Mouse (Mus musculus): ENCODE measurements around the gene Ncoa7. TPM values are rescaled to one million over a fixed set of nuclear protein-coding genes. Genes with fewer than 3 reads are reported as not detected.
A peak's percentile ranks its signal among the peaks of the same experiment; 100 is the strongest.

Gene Ncoa7
- polyA plus RNA-seq, 1 experiment from 2014 or later = 12.2 TPM

GRCm38 (mm10) chr10:30842643-30843437 is 39.7 kb upstream of the Ncoa7 start, which contains the start of gene Hey2:
Gene Hey2, minus strand, starts transcription at chr10:30842801.
- H3K27me3 ChIP-seq (ENCODE audit: control insufficient read depth, insufficient read depth, low read length) = no peaks in the 10 kb centered on the region; the same call in 1 of the 2 replicates
- DNase-seq (ENCODE audit: low spot score) (peak; percentile 99), ATAC-seq (ENCODE audit: low FRiP score, low TSS enrichment) (peak; percentile 100)
- no peaks in the 10 kb centered on the region for H3K4me1 ChIP-seq (replicated peaks; ENCODE audit: control insufficient read depth, insufficient read depth)
- no peak for TF ChIP-seq CTCF (IDR thresholded peaks at IDR 0.05; ENCODE audit: low read depth)
- no peak for TF ChIP-seq EP300 (optimal IDR thresholded peaks at IDR 0.05)
- H3K27ac ChIP-seq (replicated peaks) = no peak within 1 kb of the TSS
- peak within 1 kb of the TSS; percentile 51 for H3K4me3 ChIP-seq (ENCODE audit: low read depth, low read length)
- H3K9me3 ChIP-seq (ENCODE audit: control insufficient read depth, low read length) = no peaks in the 10 kb centered on the region
- no peaks in the 10 kb centered on the region for H3K36me3 ChIP-seq (ENCODE audit: control insufficient read depth, insufficient read depth, low read length)
- H3K4me2 ChIP-seq (replicated peaks; ENCODE audit: low read depth) = peak within 1 kb of the TSS; percentile 79
- under 1% methylated on average over 63 of the region's 70 CpGs for WGBS
- H3K9ac ChIP-seq (ENCODE audit: low read length) = peak within 1 kb of the TSS; percentile 8; the same call in 1 of the 2 replicates

- no peak overlapping the region for H3K27ac ChIP-seq (replicated peaks)
- TF ChIP-seq EP300 (optimal IDR thresholded peaks at IDR 0.05) (no peak), CTCF (IDR thresholded peaks at IDR 0.05; ENCODE audit: low read depth) (no peak)
- no peak for DNase-seq (ENCODE audit: low spot score)
- H3K36me3 ChIP-seq (ENCODE audit: control insufficient read depth, insufficient read depth, low read length) = no peaks in the 10 kb centered on the region
- WGBS = under 1% methylated on average over 29 of the region's 29 CpGs
- no peaks in the 10 kb centered on the region; the same call in 1 of the 2 replicates for H3K27me3 ChIP-seq (ENCODE audit: control insufficient read depth, insufficient read depth, low read length)
- peak; percentile 6; the same call in 1 of the 2 replicates for ATAC-seq (ENCODE audit: low FRiP score, low TSS enrichment)
- peak overlapping the region; percentile 8; the same call in 1 of the 2 replicates for H3K9ac ChIP-seq (ENCODE audit: low read length)
- H3K4me1 ChIP-seq (replicated peaks; ENCODE audit: control insufficient read depth, insufficient read depth) = no peaks in the 10 kb centered on the region
- peak overlapping the region; percentile 51 for H3K4me3 ChIP-seq (ENCODE audit: low read depth, low read length)
- H3K9me3 ChIP-seq (ENCODE audit: control insufficient read depth, low read length) = no peaks in the 10 kb centered on the region
- peak overlapping the region; percentile 79 for H3K4me2 ChIP-seq (replicated peaks; ENCODE audit: low read depth)
Observed at GRCm38 (mm10) chr10:30842228-30842627, 39.1 kb upstream of the Ncoa7 start.

- no peak overlapping the region; the same call in 1 of the 2 replicates for H3K4me3 ChIP-seq (ENCODE audit: low read depth, low read length)
- no peaks in the 10 kb centered on the region for H3K9me3 ChIP-seq (ENCODE audit: control insufficient read depth, low read length)
- 75% methylated on average over 5 of the region's 5 CpGs for WGBS
- ATAC-seq (ENCODE audit: low FRiP score, low TSS enrichment) = no peak
- no peak for DNase-seq (ENCODE audit: low spot score)
- H3K27me3 ChIP-seq (ENCODE audit: control insufficient read depth, insufficient read depth, low read length) = no peaks in the 10 kb centered on the region; the same call in 1 of the 2 replicates
- H3K4me1 ChIP-seq (replicated peaks; ENCODE audit: control insufficient read depth, insufficient read depth) = no peaks in the 10 kb centered on the region
- H3K27ac ChIP-seq (replicated peaks) = no peak overlapping the region
- no peak for TF ChIP-seq EP300 (optimal IDR thresholded peaks at IDR 0.05)
- TF ChIP-seq CTCF (IDR thresholded peaks at IDR 0.05; ENCODE audit: low read depth) = no peak
- no peaks in the 10 kb centered on the region for H3K36me3 ChIP-seq (ENCODE audit: control insufficient read depth, insufficient read depth, low read length)
- H3K4me2 ChIP-seq (replicated peaks; ENCODE audit: low read depth) = no peak overlapping the region
- H3K9ac ChIP-seq (ENCODE audit: low read length) = no peak overlapping the region
Observed at GRCm38 (mm10) chr10:30840824-30841223, 37.7 kb upstream of the Ncoa7 start.

- Histone ChIP-seq H3K4me3 (ENCODE audit: low read depth, low read length) (no peak overlapping the region), H3K36me3 (ENCODE audit: control insufficient read depth, insufficient read depth, low read length) (no peaks in the 10 kb centered on the region), H3K27me3 (ENCODE audit: control insufficient read depth, insufficient read depth, low read length) (no peaks in the 10 kb centered on the region), H3K27ac (replicated peaks) (no peak overlapping the region), H3K4me2 (replicated peaks; ENCODE audit: low read depth) (no peak overlapping the region), H3K9me3 (ENCODE audit: control insufficient read depth, low read length) (no peaks in the 10 kb centered on the region), H3K4me1 (replicated peaks; ENCODE audit: control insufficient read depth, insufficient read depth) (no peaks in the 10 kb centered on the region), H3K9ac (ENCODE audit: low read length) (no peak overlapping the region)
- ATAC-seq (ENCODE audit: low FRiP score, low TSS enrichment) (no peak), DNase-seq (ENCODE audit: low spot score) (no peak)
- WGBS = 5% methylated on average over 1 of the region's 1 CpGs
- TF ChIP-seq EP300 (optimal IDR thresholded peaks at IDR 0.05) = no peak
- TF ChIP-seq CTCF (IDR thresholded peaks at IDR 0.05; ENCODE audit: low read depth) = peak; percentile 64
Observed at GRCm38 (mm10) chr10:30838188-30838587, 35.1 kb upstream of the Ncoa7 start.

- no peaks in the 10 kb centered on the region for H3K4me1 ChIP-seq (replicated peaks; ENCODE audit: control insufficient read depth, insufficient read depth)
- ATAC-seq (ENCODE audit: low FRiP score, low TSS enrichment) (no peak), DNase-seq (ENCODE audit: low spot score) (no peak)
- no peaks in the 10 kb centered on the region for H3K36me3 ChIP-seq (ENCODE audit: control insufficient read depth, insufficient read depth, low read length)
- H3K9me3 ChIP-seq (ENCODE audit: control insufficient read depth, low read length) = no peaks in the 10 kb centered on the region
- H3K4me3 ChIP-seq (ENCODE audit: low read depth, low read length) = no peak overlapping the region
- H3K27me3 ChIP-seq (ENCODE audit: control insufficient read depth, insufficient read depth, low read length) = no peaks in the 10 kb centered on the region
- no peak overlapping the region for H3K9ac ChIP-seq (ENCODE audit: low read length)
- no peak overlapping the region for H3K4me2 ChIP-seq (replicated peaks; ENCODE audit: low read depth)
- 0% methylated on average over 1 of the region's 1 CpGs for WGBS
- H3K27ac ChIP-seq (replicated peaks) = no peak overlapping the region
- TF ChIP-seq CTCF (IDR thresholded peaks at IDR 0.05; ENCODE audit: low read depth) = peak; percentile 81
- no peak for TF ChIP-seq EP300 (optimal IDR thresholded peaks at IDR 0.05)
Observed at GRCm38 (mm10) chr10:30825049-30825448, 21.9 kb upstream of the Ncoa7 start.

- no peaks in the 10 kb centered on the region for H3K27me3 ChIP-seq (ENCODE audit: control insufficient read depth, insufficient read depth, low read length)
- H3K9ac ChIP-seq (ENCODE audit: low read length) = no peak overlapping the region
- peak overlapping the region; percentile 45 for H3K4me2 ChIP-seq (replicated peaks; ENCODE audit: low read depth)
- WGBS = 7% methylated on average over 11 of the region's 11 CpGs
- no peaks in the 10 kb centered on the region for H3K9me3 ChIP-seq (ENCODE audit: control insufficient read depth, low read length)
- TF ChIP-seq CTCF (IDR thresholded peaks at IDR 0.05; ENCODE audit: low read depth) (peak; percentile 88), EP300 (optimal IDR thresholded peaks at IDR 0.05) (no peak)
- peak; percentile 75 for DNase-seq (ENCODE audit: low spot score)
- H3K4me1 ChIP-seq (replicated peaks; ENCODE audit: control insufficient read depth, insufficient read depth) = no peaks in the 10 kb centered on the region
- peak; percentile 93 for ATAC-seq (ENCODE audit: low FRiP score, low TSS enrichment)
- H3K36me3 ChIP-seq (ENCODE audit: control insufficient read depth, insufficient read depth, low read length) = no peaks in the 10 kb centered on the region
- H3K4me3 ChIP-seq (ENCODE audit: low read depth, low read length) = peak overlapping the region; percentile 36
- no peak overlapping the region for H3K27ac ChIP-seq (replicated peaks)
Observed at GRCm38 (mm10) chr10:30810967-30811293, 7.8 kb upstream of the Ncoa7 start.
